In the genomic region with DNA sequence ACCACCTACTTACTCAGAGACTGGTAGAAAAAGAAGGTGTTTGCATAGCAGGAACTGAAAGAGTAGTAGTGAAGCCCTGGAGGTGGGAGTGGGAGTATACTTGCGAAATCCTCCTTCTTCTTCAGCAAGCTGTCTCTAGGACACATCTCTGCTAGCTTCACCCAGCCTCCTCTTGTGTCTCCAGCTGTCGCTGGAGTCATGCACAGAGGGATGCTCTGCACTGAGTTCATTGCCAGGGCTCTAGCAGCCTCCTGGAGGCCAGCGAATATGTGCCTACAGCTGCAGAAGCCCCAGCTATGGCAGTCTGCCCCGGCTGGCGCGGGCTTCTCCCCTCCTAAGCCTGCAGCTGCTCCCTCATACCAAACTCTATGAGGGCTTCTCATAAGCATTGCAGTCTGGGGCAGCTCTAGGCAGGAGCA, we compare ENCODE assay signal across 8 mouse cellular contexts.
DNase-seq lines count a peak whose midpoint lies in the region; ATAC-seq and TF ChIP-seq lines count a peak whose summit lies in the region.

No protein-coding gene starts in this region.

- H3K4me1 ChIP-seq in lung, embryonic 14.5 days (ENCODE audit: insufficient read depth) = no peaks in the 10 kb centered on the region
- H3K4me1 ChIP-seq in hindbrain, embryonic 15.5 days (replicated peaks) = peaks cover 14% of the 10 kb centered on the region
- peaks cover 22% of the 10 kb centered on the region for H3K4me1 ChIP-seq in limb, embryonic 13.5 days

- peak; percentile 47; the same call in 1 of the 2 replicates for ATAC-seq in lung, embryonic 14.5 days (ENCODE audit: insufficient read depth)
- peak; percentile 80; the same call in 1 of the 2 replicates for ATAC-seq in hindbrain, embryonic 15.5 days (ENCODE audit: low FRiP score, low read depth)
- peak; percentile 88 for ATAC-seq in limb, embryonic 13.5 days (ENCODE audit: low FRiP score, low read depth)

- no peak overlapping the region for H3K4me3 ChIP-seq in lung, embryonic 14.5 days (ENCODE audit: low read depth, low read length)
- H3K4me3 ChIP-seq in hindbrain, embryonic 15.5 days = no peak overlapping the region
- H3K4me3 ChIP-seq in limb, embryonic 13.5 days = no peak overlapping the region

- 47% methylated on average over 6 of the region's 6 CpGs for WGBS in lung, embryonic 14.5 days
- 52% methylated on average over 6 of the region's 6 CpGs for WGBS in hindbrain, embryonic 15.5 days
- WGBS in limb, embryonic 13.5 days = 54% methylated on average over 6 of the region's 6 CpGs

- peak overlapping the region; percentile 26; the same call in 1 of the 2 replicates for H3K4me2 ChIP-seq in lung, embryonic 14.5 days
- no peak overlapping the region for H3K4me2 ChIP-seq in hindbrain, embryonic 15.5 days
- H3K4me2 ChIP-seq in limb, embryonic 13.5 days (replicated peaks) = peak overlapping the region; percentile 28

- H3K27ac ChIP-seq in lung, embryonic 14.5 days (ENCODE audit: low read depth) = peak overlapping the region; percentile 38; the same call in 1 of the 2 replicates
- peak overlapping the region; percentile 69 for H3K27ac ChIP-seq in hindbrain, embryonic 15.5 days (replicated peaks)
- H3K27ac ChIP-seq in limb, embryonic 13.5 days = peak overlapping the region; percentile 16

- H3K27me3 ChIP-seq in lung, embryonic 14.5 days (ENCODE audit: insufficient read depth, low read length) = no peaks in the 10 kb centered on the region
- no peaks in the 10 kb centered on the region for H3K27me3 ChIP-seq in hindbrain, embryonic 15.5 days
- peaks cover 23% of the 10 kb centered on the region for H3K27me3 ChIP-seq in limb, embryonic 13.5 days

- no peak for TF ChIP-seq CTCF in lung, embryonic 14.5 days (IDR thresholded peaks at IDR 0.05; ENCODE audit: low read depth)

- no peak overlapping the region for H3K9ac ChIP-seq in lung, embryonic 14.5 days
- no peak overlapping the region for H3K9ac ChIP-seq in hindbrain, embryonic 15.5 days
- H3K9ac ChIP-seq in limb, embryonic 13.5 days = no peak overlapping the region

- no peaks in the 10 kb centered on the region for H3K9me3 ChIP-seq in lung, embryonic 14.5 days (ENCODE audit: low read depth, low read length)
- H3K9me3 ChIP-seq in hindbrain, embryonic 15.5 days = no peaks in the 10 kb centered on the region
- no peaks in the 10 kb centered on the region for H3K9me3 ChIP-seq in limb, embryonic 13.5 days

- peak; percentile 66 for DNase-seq in lung, embryonic 14.5 days
- DNase-seq in lung, postnatal 36 days = no peak
- DNase-seq in frontal cortex, postnatal 14 days (ENCODE audit: low spot score in 2 of 2) = peak; percentile 42 to 67
- DNase-seq in adrenal gland, postnatal 10 days = no peak
- no peak for DNase-seq in spleen, postnatal 36 days (ENCODE audit: low spot score in 2 of 2)
- DNase-seq in adrenal gland, postnatal 25 days = no peak

- H3K36me3 ChIP-seq in lung, embryonic 14.5 days (ENCODE audit: insufficient read depth) = peaks cover 9% of the 10 kb centered on the region; the same call in 1 of the 2 replicates
- no peaks in the 10 kb centered on the region for H3K36me3 ChIP-seq in hindbrain, embryonic 15.5 days
- no peaks in the 10 kb centered on the region for H3K36me3 ChIP-seq in limb, embryonic 13.5 days

Comparison
In these comparisons a context has a peak if more than half of its experiments do, and no peak if none do; other contexts are left out.
1. DNase-seq: peak in lung, embryonic 14.5 days (single experiment) and frontal cortex, postnatal 14 days (2 of 2); none in lung, postnatal 36 days (single experiment), adrenal gland, postnatal 10 days (single experiment), spleen, postnatal 36 days (0 of 2) and adrenal gland, postnatal 25 days (single experiment).
2. H3K27ac ChIP-seq: peak in every context shown above with its lines; median percentile 69 in hindbrain, embryonic 15.5 days; 38 in lung, embryonic 14.5 days; 16 in limb, embryonic 13.5 days.
3. Peak in every context shown above with its lines, with median percentiles within 50 percentile points of each other: ATAC-seq.